Comparison of ENCODE assay signal across 18 mouse cellular contexts in genomic region chr16:38360317-38360716, GRCm38 (mm10). TPM values are rescaled to one million over a fixed set of nuclear protein-coding genes. Genes with fewer than 3 reads are reported as not detected.
DNase-seq lines count a peak whose midpoint lies in the region; ATAC-seq lines count a peak whose summit lies in the region.
"Had no signal": no experiment of that assay in that cellular context is flagged by ENCODE, and none has a peak within 500 bp of the region (broad histone marks: within the 10 kb centered on the region; RNA-seq: fewer than 3 reads in every experiment).

No protein-coding gene starts in this region.

- WGBS in heart, embryonic 14.5 days = 15% methylated on average over 2 of the region's 2 CpGs
- 10% methylated on average over 2 of the region's 2 CpGs for WGBS in midbrain, embryonic 14.5 days
- 9% methylated on average over 2 of the region's 2 CpGs for WGBS in midbrain, embryonic 13.5 days
- WGBS in hindbrain, embryonic 16.5 days = 16% methylated on average over 2 of the region's 2 CpGs

- no peak for ATAC-seq in heart, embryonic 14.5 days (ENCODE audit: insufficient number of reproducible peaks, insufficient read depth, low FRiP score, low read depth)
- no peak for ATAC-seq in midbrain, embryonic 14.5 days (ENCODE audit: low FRiP score, low TSS enrichment)
- no peak for ATAC-seq in midbrain, embryonic 13.5 days
- peak; percentile 54 for ATAC-seq in hindbrain, embryonic 16.5 days

- H3K9ac ChIP-seq in heart, embryonic 14.5 days (ENCODE audit: low read length) = no peak overlapping the region
- no peak overlapping the region for H3K9ac ChIP-seq in midbrain, embryonic 14.5 days (replicated peaks; ENCODE audit: low read length)
- no peak overlapping the region for H3K9ac ChIP-seq in midbrain, embryonic 13.5 days (replicated peaks)
- no peak overlapping the region for H3K9ac ChIP-seq in hindbrain, embryonic 16.5 days (ENCODE audit: low read depth, low read length)
- H3K9ac ChIP-seq: kidney, embryonic 15.5 days; limb, embryonic 12.5 days; lung, embryonic 15.5 days had no signal

- peaks cover 12% of the 10 kb centered on the region for H3K36me3 ChIP-seq in heart, embryonic 14.5 days (ENCODE audit: control insufficient read depth, insufficient read depth, low read length)
- H3K36me3 ChIP-seq in midbrain, embryonic 14.5 days (ENCODE audit: control insufficient read depth, insufficient read depth, low read length) = no peaks in the 10 kb centered on the region
- 0 out of 2 replicates have a peak, but pooled peaks cover 3% of the 10 kb centered on the region for H3K36me3 ChIP-seq in midbrain, embryonic 13.5 days
- H3K36me3 ChIP-seq in hindbrain, embryonic 16.5 days (ENCODE audit: control insufficient read depth, insufficient read depth, low read length) = no peaks in the 10 kb centered on the region
- H3K36me3 ChIP-seq: lung, embryonic 15.5 days had no signal

- H3K27ac ChIP-seq in heart, embryonic 14.5 days (replicated peaks in 1 of 2; ENCODE audit: control insufficient read depth in 1 of 2, insufficient read depth in 1 of 2, low read depth in 2 of 2, low read length in 2 of 2) = peak overlapping the region; percentile 12 to 99; a peak in 3 of 4 replicates
- H3K27ac ChIP-seq in midbrain, embryonic 14.5 days (replicated peaks; ENCODE audit: low read depth, low read length) = no peak overlapping the region
- no peak overlapping the region for H3K27ac ChIP-seq in midbrain, embryonic 13.5 days
- H3K27ac ChIP-seq in hindbrain, embryonic 16.5 days (ENCODE audit: low read depth, low read length) = no peak overlapping the region
- H3K27ac ChIP-seq: kidney, embryonic 15.5 days; limb, embryonic 12.5 days; lung, embryonic 15.5 days had no signal

- no peaks in the 10 kb centered on the region for H3K9me3 ChIP-seq in heart, embryonic 14.5 days (ENCODE audit: control insufficient read depth, low read length)
- no peaks in the 10 kb centered on the region for H3K9me3 ChIP-seq in midbrain, embryonic 14.5 days (ENCODE audit: control insufficient read depth, low read length)
- H3K9me3 ChIP-seq in midbrain, embryonic 13.5 days = no peaks in the 10 kb centered on the region
- no peaks in the 10 kb centered on the region for H3K9me3 ChIP-seq in hindbrain, embryonic 16.5 days (ENCODE audit: control insufficient read depth, low read length)
- H3K9me3 ChIP-seq: kidney, embryonic 15.5 days; limb, embryonic 12.5 days; lung, embryonic 15.5 days; megakaryocyte, embryonic 14.5 days had no signal

- peaks cover 23 to 39% of the 10 kb centered on the region in 2 experiments for H3K4me1 ChIP-seq in heart, embryonic 14.5 days (ENCODE audit: control insufficient read depth in 2 of 2, insufficient read depth in 2 of 2, low read length in 2 of 2)
- 0 out of 2 replicates have a peak, but pooled peaks cover 2% of the 10 kb centered on the region for H3K4me1 ChIP-seq in midbrain, embryonic 14.5 days (ENCODE audit: control insufficient read depth, insufficient read depth, low read length)
- peaks cover 4% of the 10 kb centered on the region; the same call in 1 of the 2 replicates for H3K4me1 ChIP-seq in midbrain, embryonic 13.5 days (replicated peaks)
- H3K4me1 ChIP-seq in hindbrain, embryonic 16.5 days (ENCODE audit: control insufficient read depth, insufficient read depth, low read depth, low read length) = no peaks in the 10 kb centered on the region

- H3K4me2 ChIP-seq in heart, embryonic 14.5 days (ENCODE audit: low read length) = no peak overlapping the region
- H3K4me2 ChIP-seq in midbrain, embryonic 14.5 days (ENCODE audit: low read length) = no peak overlapping the region
- H3K4me2 ChIP-seq in midbrain, embryonic 13.5 days (replicated peaks) = no peak overlapping the region
- H3K4me2 ChIP-seq in hindbrain, embryonic 16.5 days (ENCODE audit: low read length) = no peak overlapping the region
- H3K4me2 ChIP-seq: kidney, embryonic 15.5 days; limb, embryonic 12.5 days; lung, embryonic 15.5 days had no signal

- no peaks in the 10 kb centered on the region for H3K27me3 ChIP-seq in heart, embryonic 14.5 days (ENCODE audit: control insufficient read depth, insufficient read depth, low read length)
- no peaks in the 10 kb centered on the region for H3K27me3 ChIP-seq in midbrain, embryonic 14.5 days (ENCODE audit: control insufficient read depth, insufficient read depth, low read length)
- no peaks in the 10 kb centered on the region for H3K27me3 ChIP-seq in midbrain, embryonic 13.5 days
- H3K27me3 ChIP-seq in hindbrain, embryonic 16.5 days (replicated peaks; ENCODE audit: control insufficient read depth, insufficient read depth, low read length) = no peaks in the 10 kb centered on the region
- H3K27me3 ChIP-seq: kidney, embryonic 15.5 days; limb, embryonic 12.5 days; lung, embryonic 15.5 days; megakaryocyte, embryonic 14.5 days had no signal

- H3K4me3 ChIP-seq in heart, embryonic 14.5 days (ENCODE audit: control insufficient read depth in 1 of 2, insufficient read depth in 1 of 2, low read depth in 1 of 2, low read length in 2 of 2) = no peak overlapping the region
- H3K4me3 ChIP-seq in midbrain, embryonic 14.5 days (replicated peaks; ENCODE audit: low read depth, low read length) = no peak overlapping the region
- H3K4me3 ChIP-seq in midbrain, embryonic 13.5 days (replicated peaks) = no peak overlapping the region
- no peak overlapping the region for H3K4me3 ChIP-seq in hindbrain, embryonic 16.5 days (ENCODE audit: low read length)
- H3K4me3 ChIP-seq: kidney, embryonic 15.5 days; limb, embryonic 12.5 days; lung, embryonic 15.5 days; megakaryocyte, embryonic 14.5 days had no signal

- no peak for DNase-seq in heart, adult 8-10 months (ENCODE audit: low spot score)
- peak; percentile 32 for DNase-seq in midbrain, embryonic 14.5 days
- no peak for DNase-seq in B cell, adult 2 months
- no peak for DNase-seq in embryo, embryonic 10.5 days (ENCODE audit: low spot score)
- DNase-seq: cerebellum, adult 11 months; spleen, adult 18-20 months had no signal

RNA-seq across cellular contexts. Expression of gene Popdc2, which starts 1.7 kb away (rescaled TPM):
- 364 and 390 TPM in 2 replicates for polyA plus RNA-seq in heart, embryonic 14.5 days (2014; fragmentation: Nextera tagmentation; extraction: Ambion mirVana)
- total RNA-seq in heart, adult 8-10 months (2022) = 100 to 1,000 TPM; 451 to 631 (median 553) TPM
- 0.51 TPM in 2 replicates for polyA plus RNA-seq in midbrain, embryonic 14.5 days (2014; fragmentation: Nextera tagmentation; extraction: Ambion mirVana)
- 0.26 and 0.51 TPM in 2 replicates for polyA plus RNA-seq in midbrain, embryonic 13.5 days (2015; fragmentation: Nextera tagmentation; extraction: Ambion mirVana)
- polyA plus RNA-seq in hindbrain, embryonic 16.5 days (2015; fragmentation: Nextera tagmentation; extraction: Ambion mirVana) = 0.68 and 0.69 TPM in 2 replicates

RNA-seq across cellular contexts. Expression of gene Gm21987, which starts 13.5 kb away (rescaled TPM):
- 4.4 and 4.9 TPM in 2 replicates for polyA plus RNA-seq in heart, embryonic 14.5 days (2014; fragmentation: Nextera tagmentation; extraction: Ambion mirVana)
- total RNA-seq in heart, adult 8-10 months (2022) = not detected
- not detected in 2 replicates for polyA plus RNA-seq in midbrain, embryonic 14.5 days (2014; fragmentation: Nextera tagmentation; extraction: Ambion mirVana)
- not detected in 2 replicates for polyA plus RNA-seq in midbrain, embryonic 13.5 days (2015; fragmentation: Nextera tagmentation; extraction: Ambion mirVana)
- polyA plus RNA-seq in hindbrain, embryonic 16.5 days (2015; fragmentation: Nextera tagmentation; extraction: Ambion mirVana) = not detected in 2 replicates
- total RNA-seq: adrenal gland, postnatal 4 days; ES-E14; layer of hippocampus, postnatal 14 days had no signal
- polyA plus RNA-seq: cortical plate, adult 2 months; kidney, embryonic 15.5 days; limb, embryonic 12.5 days; lung, embryonic 15.5 days; testis, adult 2 months had no signal

RNA-seq across cellular contexts. Expression of gene Cox17, which starts 13.5 kb away (rescaled TPM):
- 337 TPM in 2 replicates for polyA plus RNA-seq in heart, embryonic 14.5 days (2014; fragmentation: Nextera tagmentation; extraction: Ambion mirVana)
- total RNA-seq in heart, adult 8-10 months (2022) = 100 to 1,000 TPM; 269 to 387 (median 331) TPM
- 83.8 and 88.1 TPM in 2 replicates for polyA plus RNA-seq in midbrain, embryonic 14.5 days (2014; fragmentation: Nextera tagmentation; extraction: Ambion mirVana)
- polyA plus RNA-seq in midbrain, embryonic 13.5 days (2015; fragmentation: Nextera tagmentation; extraction: Ambion mirVana) = 105 and 108 TPM in 2 replicates
- polyA plus RNA-seq in hindbrain, embryonic 16.5 days (2015; fragmentation: Nextera tagmentation; extraction: Ambion mirVana) = 65.3 and 71.9 TPM in 2 replicates

RNA-seq across cellular contexts. Expression of gene Maats1, which starts 18.4 kb away (rescaled TPM):
- polyA plus RNA-seq in heart, embryonic 14.5 days (2014; fragmentation: Nextera tagmentation; extraction: Ambion mirVana) = 0.15 TPM in 1 of 2 replicates, not detected in the other
- total RNA-seq in heart, adult 8-10 months (2022) = not detected
- 0.51 and 1.0 TPM in 2 replicates for polyA plus RNA-seq in midbrain, embryonic 14.5 days (2014; fragmentation: Nextera tagmentation; extraction: Ambion mirVana)
- polyA plus RNA-seq in midbrain, embryonic 13.5 days (2015; fragmentation: Nextera tagmentation; extraction: Ambion mirVana) = 0.88 and 0.98 TPM in 2 replicates
- 1.6 and 1.7 TPM in 2 replicates for polyA plus RNA-seq in hindbrain, embryonic 16.5 days (2015; fragmentation: Nextera tagmentation; extraction: Ambion mirVana)

Comparison
In these comparisons a context has a peak if more than half of its experiments do, and no peak if none do; other contexts are left out.
1. H3K27ac ChIP-seq: peak in heart, embryonic 14.5 days (2 of 2); none in midbrain, embryonic 14.5 days (single experiment), midbrain, embryonic 13.5 days (single experiment) and hindbrain, embryonic 16.5 days (single experiment).
2. RNA of gene Popdc2, which starts 1.7 kb away (polyA plus RNA-seq): 364 to 390 TPM in heart, embryonic 14.5 days; 0.68 to 0.69 TPM in hindbrain, embryonic 16.5 days, 0.51 TPM in midbrain, embryonic 14.5 days and 0.26 to 0.51 TPM in midbrain, embryonic 13.5 days; every median in the first group is over 100 times any median in the second.